ENCODE assay signal across 17 mouse cellular contexts in genomic region chr4:65684401-65684800, GRCm38 (mm10).
"Had no signal": no experiment of that assay in that cellular context is flagged by ENCODE, and none has a peak within 500 bp of the region (broad histone marks: within the 10 kb centered on the region; RNA-seq: fewer than 3 reads in every experiment).

No protein-coding gene starts in this region.

- ATAC-seq: hindbrain, postnatal 0 days; intestine, embryonic 16.5 days; liver, embryonic 12.5 days had no signal

- DNase-seq: gastrocnemius, postnatal 14 days; gastrocnemius, postnatal 36 days; heart, adult 2 months; heart, postnatal 14 days; heart, postnatal 36 days; kidney, adult 11 months; kidney, adult 2 months; kidney, adult 9 months; kidney, postnatal 14 days; kidney, postnatal 36 days; layer of hippocampus, adult 9-11 months; layer of hippocampus, postnatal 36 days; left cerebral cortex, postnatal 4 days; lung, adult 18-20 months had no signal
